Mouse (Mus musculus): Measurements from ENCODE around the gene Acvr1. TPM values are rescaled to one million over a fixed set of nuclear protein-coding genes. Genes with fewer than 3 reads are reported as not detected.
A peak's percentile ranks its signal among the peaks of the same experiment; 100 is the strongest.

The Acvr1 gene
- polyA plus RNA-seq, 1 experiment from 2014 or later = 7.9 TPM

DNA sequence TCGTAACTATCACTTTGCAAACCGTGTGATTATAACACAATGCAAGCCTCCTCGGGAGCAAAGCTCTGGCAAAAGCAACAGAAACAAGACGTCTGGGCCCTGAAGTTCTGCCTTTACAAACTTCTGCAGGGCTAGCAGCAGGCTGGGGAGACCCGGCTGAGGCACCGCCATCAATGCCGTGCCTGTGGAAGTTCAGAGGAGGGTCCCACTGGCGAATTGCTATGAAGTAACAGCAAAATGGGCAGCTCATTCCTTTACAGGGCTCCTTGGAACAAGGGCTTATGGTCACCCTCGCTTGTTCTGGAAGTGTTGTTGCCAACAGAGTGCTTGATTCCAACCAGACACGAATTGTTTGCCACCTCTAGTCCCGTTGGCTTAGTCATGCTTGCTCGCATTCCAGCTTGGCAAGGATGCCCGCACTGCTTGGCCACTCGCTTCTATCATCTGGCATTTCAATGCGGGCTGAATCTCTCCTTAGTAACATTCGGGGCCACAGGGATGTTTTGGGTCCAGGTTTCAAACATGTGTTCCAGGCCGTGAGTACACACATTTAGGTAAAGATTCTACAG, 29.9 kb upstream of the Acvr1 start:
- no peak overlapping the region for H3K27ac ChIP-seq (ENCODE audit: low read depth, low read length)
- no peaks in the 10 kb centered on the region for H3K9me3 ChIP-seq (ENCODE audit: control insufficient read depth, low read length)
- H3K4me2 ChIP-seq (replicated peaks; ENCODE audit: low read depth, low read length) = no peak overlapping the region
- H3K4me3 ChIP-seq (ENCODE audit: low read length) = no peak overlapping the region
- WGBS = 84% methylated on average over 17 of the region's 17 CpGs
- H3K36me3 ChIP-seq (ENCODE audit: control insufficient read depth, insufficient read depth, low read length) = no peaks in the 10 kb centered on the region
- no peak overlapping the region for H3K9ac ChIP-seq (ENCODE audit: low read depth, low read length)
- no peaks in the 10 kb centered on the region; the same call in 1 of the 2 replicates for H3K4me1 ChIP-seq (ENCODE audit: control insufficient read depth, insufficient read depth, low read length)
- no peaks in the 10 kb centered on the region for H3K27me3 ChIP-seq (ENCODE audit: control insufficient read depth, insufficient read depth, low read length)
- no peak for ATAC-seq (ENCODE audit: low FRiP score, low TSS enrichment)

DNA sequence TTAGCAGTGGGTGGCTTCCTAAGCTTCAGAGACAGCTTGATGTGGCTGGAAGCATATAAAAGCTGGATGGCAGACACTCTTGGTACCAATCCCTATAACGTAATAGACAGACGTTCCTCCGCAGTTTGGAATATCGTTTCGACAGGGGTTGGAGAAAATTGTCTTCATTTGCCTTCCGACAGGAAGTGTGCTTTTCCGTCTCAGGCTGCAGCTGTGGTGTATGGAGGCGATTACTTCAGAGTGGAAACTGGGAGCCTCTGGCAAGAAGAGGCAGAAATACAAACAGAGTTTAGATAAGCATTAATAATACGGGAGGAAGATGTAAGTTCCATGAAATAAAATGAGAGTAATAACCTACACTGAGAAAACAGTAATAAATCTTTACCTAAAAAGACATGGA, 28.4 kb upstream of the Acvr1 start:
- H3K4me1 ChIP-seq (ENCODE audit: control insufficient read depth, insufficient read depth, low read length) = no peaks in the 10 kb centered on the region
- peak overlapping the region; percentile 53; the same call in 1 of the 2 replicates for H3K27ac ChIP-seq (ENCODE audit: low read depth, low read length)

DNA sequence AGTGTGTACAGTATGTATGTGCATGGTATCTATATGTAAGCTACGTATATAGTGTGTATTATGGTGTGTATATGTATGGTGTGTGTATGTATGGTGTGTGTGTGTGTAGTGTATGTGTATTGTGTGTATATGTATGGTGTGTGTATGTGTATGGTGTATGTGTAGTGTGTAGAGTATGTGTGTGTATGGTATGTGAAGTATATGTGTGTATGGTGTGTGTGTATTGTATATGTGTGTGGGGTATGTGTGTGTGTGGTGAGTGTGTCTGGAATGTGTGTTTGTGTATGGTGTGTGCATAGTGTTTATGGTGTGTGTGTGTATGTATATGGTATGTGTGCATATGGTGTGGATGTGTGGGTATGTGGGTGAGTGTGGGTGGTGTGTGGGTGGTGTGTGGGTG, 23.1 kb upstream of the Acvr1 start:
- H3K27ac ChIP-seq (ENCODE audit: low read depth, low read length) = no peak overlapping the region
- WGBS = 98% methylated on average over 1 of the region's 1 CpGs
- H3K4me3 ChIP-seq (ENCODE audit: low read length) = no peak overlapping the region
- no peaks in the 10 kb centered on the region for H3K9me3 ChIP-seq (ENCODE audit: control insufficient read depth, low read length)
- no peak overlapping the region for H3K9ac ChIP-seq (ENCODE audit: low read depth, low read length)
- H3K4me2 ChIP-seq (replicated peaks; ENCODE audit: low read depth, low read length) = no peak overlapping the region
- H3K36me3 ChIP-seq (ENCODE audit: control insufficient read depth, insufficient read depth, low read length) = no peaks in the 10 kb centered on the region
- H3K27me3 ChIP-seq (ENCODE audit: control insufficient read depth, insufficient read depth, low read length) = no peaks in the 10 kb centered on the region
- ATAC-seq (ENCODE audit: low FRiP score, low TSS enrichment) = peak; percentile 36; the same call in 1 of the 2 replicates
- H3K4me1 ChIP-seq (ENCODE audit: control insufficient read depth, insufficient read depth, low read length) = no peaks in the 10 kb centered on the region

More for the DNA sequence above, 28.4 kb upstream of the Acvr1 start:
- Histone ChIP-seq H3K4me3 (ENCODE audit: low read length) (no peak overlapping the region), H3K4me2 (replicated peaks; ENCODE audit: low read depth, low read length) (no peak overlapping the region), H3K9ac (ENCODE audit: low read depth, low read length) (no peak overlapping the region), H3K9me3 (ENCODE audit: control insufficient read depth, low read length) (no peaks in the 10 kb centered on the region), H3K36me3 (ENCODE audit: control insufficient read depth, insufficient read depth, low read length) (no peaks in the 10 kb centered on the region), H3K27me3 (ENCODE audit: control insufficient read depth, insufficient read depth, low read length) (no peaks in the 10 kb centered on the region)
- WGBS = 49% methylated on average over 9 of the region's 9 CpGs
- ATAC-seq (ENCODE audit: low FRiP score, low TSS enrichment) = 0 out of 2 replicates have a peak, but pooled peaks have one; percentile 43

DNA sequence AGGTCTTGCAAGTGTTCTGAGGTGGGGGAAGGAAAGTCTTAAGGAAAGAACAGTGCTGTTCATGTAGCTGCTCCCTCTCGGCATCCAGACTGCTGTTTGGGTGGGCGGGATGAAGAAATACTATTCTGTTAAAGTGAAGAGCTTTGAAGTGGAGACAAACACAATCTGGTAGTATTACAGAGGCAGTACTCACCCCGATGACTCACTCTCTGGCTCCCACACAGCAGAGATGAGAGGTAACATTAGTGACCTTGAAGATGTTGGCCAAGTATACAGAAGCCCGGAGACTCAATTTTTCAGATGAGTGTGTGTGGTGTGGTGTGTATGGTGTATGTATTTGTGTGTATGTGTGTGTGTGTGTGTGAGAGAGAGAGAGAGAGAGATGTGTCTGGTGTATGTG, 22.7 kb upstream of the Acvr1 start:
- no peak overlapping the region for H3K27ac ChIP-seq (ENCODE audit: low read depth, low read length)
- peak; percentile 29; the same call in 1 of the 2 replicates for ATAC-seq (ENCODE audit: low FRiP score, low TSS enrichment)

DNA sequence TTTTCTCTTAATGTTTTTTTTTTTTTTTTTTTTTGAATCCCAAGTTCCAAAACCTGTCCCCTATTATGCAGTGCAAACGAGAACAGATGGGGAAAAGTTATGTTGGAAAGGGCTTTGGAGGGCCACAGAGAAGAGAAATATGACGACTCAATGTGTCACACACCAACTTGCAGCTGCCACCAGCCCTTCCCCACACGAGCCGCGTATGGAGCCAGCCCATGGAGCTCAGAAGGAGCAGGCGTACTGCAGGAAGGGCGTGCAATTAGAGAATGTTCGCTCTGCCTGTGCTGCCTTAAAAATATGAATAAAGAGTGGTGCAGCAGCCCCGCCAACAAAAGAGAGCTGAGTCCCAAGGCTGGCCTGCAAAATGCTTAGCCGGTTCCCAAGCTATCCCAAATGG, 19.4 kb upstream of the Acvr1 start:
- H3K4me2 ChIP-seq (replicated peaks; ENCODE audit: low read depth, low read length) = no peak overlapping the region
- no peaks in the 10 kb centered on the region for H3K9me3 ChIP-seq (ENCODE audit: control insufficient read depth, low read length)
- H3K27ac ChIP-seq (ENCODE audit: low read depth, low read length) = no peak overlapping the region
- WGBS = 78% methylated on average over 10 of the region's 10 CpGs
- no peak overlapping the region for H3K4me3 ChIP-seq (ENCODE audit: low read length)
- no peaks in the 10 kb centered on the region for H3K36me3 ChIP-seq (ENCODE audit: control insufficient read depth, insufficient read depth, low read length)
- ATAC-seq (ENCODE audit: low FRiP score, low TSS enrichment) = no peak
- H3K27me3 ChIP-seq (ENCODE audit: control insufficient read depth, insufficient read depth, low read length) = no peaks in the 10 kb centered on the region
- no peaks in the 10 kb centered on the region for H3K4me1 ChIP-seq (ENCODE audit: control insufficient read depth, insufficient read depth, low read length)
- H3K9ac ChIP-seq (ENCODE audit: low read depth, low read length) = no peak overlapping the region

More for the DNA sequence above, 22.7 kb upstream of the Acvr1 start:
- no peak overlapping the region for H3K9ac ChIP-seq (ENCODE audit: low read depth, low read length)
- no peaks in the 10 kb centered on the region for H3K9me3 ChIP-seq (ENCODE audit: control insufficient read depth, low read length)
- H3K36me3 ChIP-seq (ENCODE audit: control insufficient read depth, insufficient read depth, low read length) = no peaks in the 10 kb centered on the region
- H3K27me3 ChIP-seq (ENCODE audit: control insufficient read depth, insufficient read depth, low read length) = no peaks in the 10 kb centered on the region
- no peaks in the 10 kb centered on the region for H3K4me1 ChIP-seq (ENCODE audit: control insufficient read depth, insufficient read depth, low read length)
- H3K4me2 ChIP-seq (replicated peaks; ENCODE audit: low read depth, low read length) = no peak overlapping the region
- 49% methylated on average over 4 of the region's 4 CpGs for WGBS
- H3K4me3 ChIP-seq (ENCODE audit: low read length) = no peak overlapping the region

DNA sequence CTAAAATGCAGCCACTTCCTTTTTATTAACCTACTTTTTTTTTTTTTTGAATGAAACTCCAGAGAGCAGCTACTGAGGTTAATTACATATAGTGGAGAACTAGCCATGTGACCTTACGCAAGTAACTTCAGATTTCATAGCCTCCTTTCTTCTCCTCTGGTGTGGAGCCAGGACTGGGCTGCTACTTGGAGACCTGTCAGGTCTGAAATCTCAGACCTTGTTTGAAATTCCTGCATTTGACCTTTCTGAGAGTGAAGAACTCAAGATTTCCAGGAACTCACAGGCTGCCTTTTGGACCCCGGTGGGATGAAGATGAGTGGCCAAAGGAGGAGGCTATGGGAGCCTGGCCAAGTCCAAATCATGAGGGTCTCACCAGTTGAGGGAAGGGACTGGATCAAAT, 7.2 kb upstream of the Acvr1 start:
- Histone ChIP-seq H3K4me1 (ENCODE audit: control insufficient read depth, insufficient read depth, low read length) (no peaks in the 10 kb centered on the region), H3K36me3 (ENCODE audit: control insufficient read depth, insufficient read depth, low read length) (no peaks in the 10 kb centered on the region), H3K4me3 (ENCODE audit: low read length) (no peak overlapping the region), H3K9me3 (ENCODE audit: control insufficient read depth, low read length) (no peaks in the 10 kb centered on the region), H3K27ac (ENCODE audit: low read depth, low read length) (no peak overlapping the region), H3K4me2 (replicated peaks; ENCODE audit: low read depth, low read length) (no peak overlapping the region), H3K9ac (ENCODE audit: low read depth, low read length) (no peak overlapping the region), H3K27me3 (ENCODE audit: control insufficient read depth, insufficient read depth, low read length) (no peaks in the 10 kb centered on the region)
- WGBS = 77% methylated on average over 2 of the region's 2 CpGs
- ATAC-seq (ENCODE audit: low FRiP score, low TSS enrichment) = no peak

DNA sequence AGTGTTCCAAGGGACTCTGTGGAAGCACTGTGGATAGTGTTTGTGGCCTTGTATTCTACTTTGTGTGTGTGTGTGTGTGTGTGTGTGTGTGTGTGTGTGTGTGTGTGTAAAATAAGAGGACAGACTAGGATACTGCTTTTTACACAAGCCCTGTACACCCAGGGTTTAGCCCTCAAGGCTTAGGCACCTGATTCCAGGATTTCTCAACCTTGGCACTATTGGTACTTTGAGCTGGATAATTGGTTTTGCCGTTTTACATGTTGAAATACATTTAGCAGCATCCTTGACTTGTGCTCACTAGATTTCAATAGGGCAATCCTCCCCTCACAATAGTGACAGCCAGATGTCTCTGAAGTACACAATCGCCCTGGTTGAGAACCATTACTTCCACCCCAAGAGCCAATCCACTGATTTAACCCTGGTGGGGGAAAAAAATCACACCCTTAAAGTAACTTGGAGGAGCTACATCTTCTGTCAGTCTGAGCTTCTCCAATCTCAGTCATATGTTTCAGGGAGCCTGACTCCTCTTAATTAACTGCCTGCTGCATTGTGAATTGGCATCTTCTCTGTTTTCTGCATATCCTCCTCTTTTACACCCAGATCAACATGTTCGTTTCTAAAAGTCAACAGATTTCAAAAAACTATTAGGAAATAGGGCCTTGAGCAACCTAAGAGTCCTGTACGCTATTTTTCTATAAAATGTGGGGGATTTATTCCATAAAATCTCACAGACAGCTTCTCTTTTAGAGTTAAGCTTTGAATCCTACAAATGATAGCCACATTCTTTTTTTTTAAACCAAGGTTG, 2.1 kb upstream of the Acvr1 start:
- Histone ChIP-seq H3K4me2 (replicated peaks; ENCODE audit: low read depth, low read length) (no peak overlapping the region), H3K4me1 (ENCODE audit: control insufficient read depth, insufficient read depth, low read length) (peaks cover 23% of the 10 kb centered on the region), H3K27me3 (ENCODE audit: control insufficient read depth, insufficient read depth, low read length) (no peaks in the 10 kb centered on the region), H3K4me3 (ENCODE audit: low read length) (0 out of 2 replicates have a peak overlapping the region, but pooled peaks have one; percentile 90), H3K9ac (ENCODE audit: low read depth, low read length) (peak overlapping the region; percentile 92; the same call in 1 of the 2 replicates), H3K27ac (ENCODE audit: low read depth, low read length) (no peak overlapping the region; the same call in 1 of the 2 replicates), H3K36me3 (ENCODE audit: control insufficient read depth, insufficient read depth, low read length) (no peaks in the 10 kb centered on the region), H3K9me3 (ENCODE audit: control insufficient read depth, low read length) (no peaks in the 10 kb centered on the region)
- no peak for ATAC-seq (ENCODE audit: low FRiP score, low TSS enrichment)
- WGBS = 69% methylated on average over 4 of the region's 4 CpGs

DNA sequence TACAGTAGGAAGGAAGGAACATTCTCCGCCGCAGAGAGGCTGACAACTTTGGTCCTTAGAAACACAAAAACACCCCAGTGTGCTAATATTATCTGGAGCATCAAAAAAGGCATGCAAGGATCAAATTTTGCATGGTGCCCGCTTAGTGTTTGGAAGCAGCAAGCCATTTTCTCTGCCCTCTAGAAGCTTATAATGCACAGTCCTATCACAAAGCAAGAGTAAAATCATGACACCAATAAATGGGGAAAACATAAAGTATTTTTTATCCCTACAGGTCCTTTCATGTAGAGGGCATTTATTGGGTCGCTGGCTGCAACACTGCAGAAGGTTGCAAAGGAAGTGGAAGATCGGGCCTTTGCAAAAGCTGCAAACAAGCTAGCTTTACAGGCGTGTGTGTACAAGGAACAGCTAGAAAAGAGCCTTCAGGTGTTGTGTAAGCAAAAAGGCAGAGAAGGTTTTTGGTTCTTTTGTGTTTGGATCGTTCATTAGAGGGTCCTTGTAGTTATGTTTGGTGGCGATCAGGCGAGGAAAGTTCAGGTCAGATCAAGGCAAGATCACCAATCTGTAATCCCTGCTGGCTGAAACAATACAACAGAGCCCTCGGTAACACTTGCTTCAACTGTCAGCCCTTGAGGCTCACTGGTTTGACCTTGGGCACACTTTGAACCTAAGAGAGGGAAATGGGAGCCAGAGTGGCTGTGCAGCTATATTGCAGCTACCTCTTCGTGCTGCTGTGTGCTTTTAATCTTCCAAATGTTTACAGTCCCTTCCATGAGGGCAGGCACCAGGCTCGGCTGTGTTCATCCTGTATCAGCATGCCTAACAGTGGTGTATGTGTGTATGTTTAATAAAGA, 1.1 kb upstream of the Acvr1 start:
- Histone ChIP-seq H3K4me2 (replicated peaks; ENCODE audit: low read depth, low read length) (peak overlapping the region; percentile 60), H3K4me3 (ENCODE audit: low read length) (peak overlapping the region; percentile 90), H3K27ac (ENCODE audit: low read depth, low read length) (peak overlapping the region; percentile 96), H3K9me3 (ENCODE audit: control insufficient read depth, low read length) (no peaks in the 10 kb centered on the region), H3K4me1 (ENCODE audit: control insufficient read depth, insufficient read depth, low read length) (peaks cover 24% of the 10 kb centered on the region), H3K27me3 (ENCODE audit: control insufficient read depth, insufficient read depth, low read length) (no peaks in the 10 kb centered on the region), H3K36me3 (ENCODE audit: control insufficient read depth, insufficient read depth, low read length) (no peaks in the 10 kb centered on the region), H3K9ac (ENCODE audit: low read depth, low read length) (peak overlapping the region; percentile 92; the same call in 1 of the 2 replicates)
- no peak for ATAC-seq (ENCODE audit: low FRiP score, low TSS enrichment)
- 6% methylated on average over 12 of the region's 12 CpGs for WGBS
